Mouse (Mus musculus): ENCODE results near the gene Prkg1. TPM values are rescaled to one million over a fixed set of nuclear protein-coding genes. Genes with fewer than 3 reads are reported as not detected.

The Prkg1 gene
- total and polyA plus RNA-seq, 3 experiments: 1.0 to 29.0 (median 22.9) TPM

DNA sequence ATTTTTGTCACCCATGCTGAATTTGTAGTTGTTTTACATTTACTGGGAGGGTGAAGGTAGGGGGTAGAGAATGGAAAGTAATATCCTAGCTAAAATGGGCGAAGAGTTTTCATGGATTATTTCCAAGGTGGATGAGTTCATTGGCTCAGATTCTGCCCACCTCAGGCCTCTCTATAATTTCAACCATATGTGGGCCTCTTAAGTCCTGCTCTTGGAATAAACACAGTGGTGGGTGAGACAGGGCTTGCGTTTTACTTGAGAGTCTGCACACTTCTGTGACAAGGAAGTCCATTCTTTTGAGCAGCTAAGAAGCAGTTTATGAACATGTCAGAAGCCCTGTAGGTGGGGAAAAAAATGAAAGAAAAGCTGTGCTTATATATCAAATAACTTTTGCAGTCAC is 250.3 kb downstream of the Prkg1 start:
- no peaks in the 10 kb centered on the region for H3K9me3 ChIP-seq (replicated peaks)
- ATAC-seq (ENCODE audit: extremely low read depth, insufficient number of reproducible peaks, low FRiP score, poor library complexity, severe bottlenecking) (no peak), DNase-seq (ENCODE audit: low spot score) (no peak)
- TF ChIP-seq CTCF (IDR thresholded peaks at IDR 0.05; ENCODE audit: low read depth, low read length) (no peak), GATA1 (IDR thresholded peaks at IDR 0.05; ENCODE audit: borderline replicate concordance, low read length) (no peak), GATA2 (IDR thresholded peaks at IDR 0.05; ENCODE audit: borderline replicate concordance, low read depth, low read length) (no peak), POLR2AphosphoS5 (IDR thresholded peaks at IDR 0.05; ENCODE audit: insufficient replicate concordance, low read depth, low read length) (no peak), TAL1 (conservative IDR thresholded peaks at IDR 0.05; ENCODE audit: low read depth, low read length) (no peak)
- H3K36me3 ChIP-seq (replicated peaks): no peaks in the 10 kb centered on the region
- no peaks in the 10 kb centered on the region for H3K4me1 ChIP-seq (ENCODE audit: insufficient read depth, low read depth, low read length)
- H3K4me3 ChIP-seq (ENCODE audit: low read depth, low read length): no peak overlapping the region
- 0 out of 2 replicates have a peak, but pooled peaks cover 1% of the 10 kb centered on the region for H3K27me3 ChIP-seq (ENCODE audit: insufficient read depth, low read length)

GRCm38 (mm10) chr19:31507831-31508230 is 257.0 kb downstream of the Prkg1 start:
- H3K36me3 ChIP-seq (replicated peaks): no peaks in the 10 kb centered on the region
- TF ChIP-seq CTCF (IDR thresholded peaks at IDR 0.05; ENCODE audit: low read depth, low read length) (no peak), GATA1 (IDR thresholded peaks at IDR 0.05; ENCODE audit: borderline replicate concordance, low read length) (no peak), GATA2 (IDR thresholded peaks at IDR 0.05; ENCODE audit: borderline replicate concordance, low read depth, low read length) (no peak), TAL1 (conservative IDR thresholded peaks at IDR 0.05; ENCODE audit: low read depth, low read length) (no peak), POLR2AphosphoS5 (IDR thresholded peaks at IDR 0.05; ENCODE audit: insufficient replicate concordance, low read depth, low read length) (no peak)
- no peak for ATAC-seq (ENCODE audit: extremely low read depth, insufficient number of reproducible peaks, low FRiP score, poor library complexity, severe bottlenecking)

GRCm38 (mm10) chr19:31506296-31506695 is 258.5 kb downstream of the Prkg1 start:
- DNase-seq (ENCODE audit: low spot score): no peak
- Histone ChIP-seq H3K36me3 (replicated peaks) (no peaks in the 10 kb centered on the region), H3K9me3 (replicated peaks) (no peaks in the 10 kb centered on the region), H3K4me1 (ENCODE audit: insufficient read depth, low read depth, low read length) (no peaks in the 10 kb centered on the region), H3K27me3 (ENCODE audit: insufficient read depth, low read length) (0 out of 2 replicates have a peak, but pooled peaks cover 4% of the 10 kb centered on the region), H3K4me3 (ENCODE audit: low read depth, low read length) (no peak overlapping the region)
- no peak for ATAC-seq (ENCODE audit: extremely low read depth, insufficient number of reproducible peaks, low FRiP score, poor library complexity, severe bottlenecking)
- TF ChIP-seq POLR2AphosphoS5 (IDR thresholded peaks at IDR 0.05; ENCODE audit: insufficient replicate concordance, low read depth, low read length) (no peak), GATA2 (IDR thresholded peaks at IDR 0.05; ENCODE audit: borderline replicate concordance, low read depth, low read length) (no peak), GATA1 (IDR thresholded peaks at IDR 0.05; ENCODE audit: borderline replicate concordance, low read length) (no peak), TAL1 (conservative IDR thresholded peaks at IDR 0.05; ENCODE audit: low read depth, low read length) (no peak)

More at GRCm38 (mm10) chr19:31507831-31508230, 257.0 kb downstream of the Prkg1 start:
- Histone ChIP-seq H3K9me3 (replicated peaks) (no peaks in the 10 kb centered on the region), H3K27me3 (ENCODE audit: insufficient read depth, low read length) (0 out of 2 replicates have a peak, but pooled peaks cover 4% of the 10 kb centered on the region), H3K4me3 (ENCODE audit: low read depth, low read length) (no peak overlapping the region), H3K4me1 (ENCODE audit: insufficient read depth, low read depth, low read length) (no peaks in the 10 kb centered on the region)
- DNase-seq (ENCODE audit: low spot score): no peak

GRCm38 (mm10) chr19:31505041-31505440 is 259.8 kb downstream of the Prkg1 start:
- Histone ChIP-seq H3K9me3 (replicated peaks) (no peaks in the 10 kb centered on the region), H3K27me3 (ENCODE audit: insufficient read depth, low read length) (0 out of 2 replicates have a peak, but pooled peaks cover 4% of the 10 kb centered on the region), H3K36me3 (replicated peaks) (no peaks in the 10 kb centered on the region), H3K4me1 (ENCODE audit: insufficient read depth, low read depth, low read length) (no peaks in the 10 kb centered on the region), H3K4me3 (ENCODE audit: low read depth, low read length) (no peak overlapping the region)
- no peak for TF ChIP-seq TAL1 (conservative IDR thresholded peaks at IDR 0.05; ENCODE audit: low read depth, low read length)
- no peak for TF ChIP-seq CTCF (IDR thresholded peaks at IDR 0.05; ENCODE audit: low read depth, low read length)
- TF ChIP-seq POLR2AphosphoS5 (IDR thresholded peaks at IDR 0.05; ENCODE audit: insufficient replicate concordance, low read depth, low read length): no peak
- TF ChIP-seq GATA1 (IDR thresholded peaks at IDR 0.05; ENCODE audit: borderline replicate concordance, low read length): no peak
- TF ChIP-seq GATA2 (IDR thresholded peaks at IDR 0.05; ENCODE audit: borderline replicate concordance, low read depth, low read length): no peak
- no peak for ATAC-seq (ENCODE audit: extremely low read depth, insufficient number of reproducible peaks, low FRiP score, poor library complexity, severe bottlenecking)
- DNase-seq (ENCODE audit: low spot score): no peak

DNA sequence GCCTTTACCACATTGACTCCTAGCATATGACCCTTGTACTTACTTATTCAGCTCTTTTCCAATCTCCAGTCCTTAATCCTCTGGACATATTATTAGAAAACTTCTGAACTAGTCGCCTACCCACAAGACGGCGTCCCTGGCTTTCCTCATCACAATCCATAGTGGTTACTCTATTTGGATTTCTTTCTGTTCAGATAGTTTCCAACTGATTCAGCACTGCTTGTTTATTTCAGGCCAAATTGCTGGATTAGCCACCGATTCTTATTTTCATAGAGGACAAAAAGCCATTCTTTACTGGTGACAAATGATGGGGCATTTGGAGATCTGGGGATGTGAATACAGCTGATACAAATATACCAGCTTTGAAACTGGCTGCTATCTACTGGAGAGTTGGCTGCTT is 267.4 kb downstream of the Prkg1 start:
- no peaks in the 10 kb centered on the region for H3K4me1 ChIP-seq (ENCODE audit: insufficient read depth, low read depth, low read length)
- H3K9me3 ChIP-seq (replicated peaks): no peaks in the 10 kb centered on the region
- no peaks in the 10 kb centered on the region for H3K36me3 ChIP-seq (replicated peaks)
- H3K27me3 ChIP-seq (ENCODE audit: insufficient read depth, low read length): peaks cover 3% of the 10 kb centered on the region; the same call in 1 of the 2 replicates
- no peak for TF ChIP-seq TAL1 (conservative IDR thresholded peaks at IDR 0.05; ENCODE audit: low read depth, low read length)
- TF ChIP-seq POLR2AphosphoS5 (IDR thresholded peaks at IDR 0.05; ENCODE audit: insufficient replicate concordance, low read depth, low read length): no peak
- no peak for TF ChIP-seq GATA1 (IDR thresholded peaks at IDR 0.05; ENCODE audit: borderline replicate concordance, low read length)
- no peak for TF ChIP-seq CTCF (IDR thresholded peaks at IDR 0.05; ENCODE audit: low read depth, low read length)
- TF ChIP-seq GATA2 (IDR thresholded peaks at IDR 0.05; ENCODE audit: borderline replicate concordance, low read depth, low read length): no peak
- no peak for DNase-seq (ENCODE audit: low spot score)
- no peak overlapping the region for H3K4me3 ChIP-seq (ENCODE audit: low read depth, low read length)
- ATAC-seq (ENCODE audit: extremely low read depth, insufficient number of reproducible peaks, low FRiP score, poor library complexity, severe bottlenecking): no peak

DNA sequence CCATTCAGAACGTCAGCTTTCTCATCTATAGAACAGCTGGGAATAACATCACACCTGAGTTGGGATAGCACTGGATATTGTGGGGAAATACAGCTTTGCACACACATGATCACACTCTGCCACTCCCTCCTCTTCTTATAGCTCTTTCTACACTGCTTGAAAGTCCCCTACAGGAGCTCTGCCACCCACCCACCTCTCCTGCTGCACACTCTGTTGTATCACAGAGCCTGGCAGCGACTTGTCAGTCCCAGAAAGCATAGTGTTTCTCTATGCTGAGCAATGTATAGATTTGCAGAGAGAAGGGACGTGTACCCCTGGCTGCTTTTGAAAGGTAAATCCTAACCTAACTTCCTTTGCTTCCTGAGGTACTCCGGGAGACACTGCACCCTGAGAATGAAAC is 275.2 kb downstream of the Prkg1 start:
- DNase-seq (ENCODE audit: low spot score): no peak
- no peaks in the 10 kb centered on the region for H3K9me3 ChIP-seq (replicated peaks)
- H3K4me1 ChIP-seq (ENCODE audit: insufficient read depth, low read depth, low read length): no peaks in the 10 kb centered on the region
- H3K27me3 ChIP-seq (ENCODE audit: insufficient read depth, low read length): no peaks in the 10 kb centered on the region
- H3K36me3 ChIP-seq (replicated peaks): no peaks in the 10 kb centered on the region
- TF ChIP-seq TAL1 (conservative IDR thresholded peaks at IDR 0.05; ENCODE audit: low read depth, low read length): no peak
- TF ChIP-seq GATA1 (IDR thresholded peaks at IDR 0.05; ENCODE audit: borderline replicate concordance, low read length): no peak
- TF ChIP-seq GATA2 (IDR thresholded peaks at IDR 0.05; ENCODE audit: borderline replicate concordance, low read depth, low read length): no peak
- no peak for TF ChIP-seq POLR2AphosphoS5 (IDR thresholded peaks at IDR 0.05; ENCODE audit: insufficient replicate concordance, low read depth, low read length)
- TF ChIP-seq CTCF (IDR thresholded peaks at IDR 0.05; ENCODE audit: low read depth, low read length): no peak
- H3K4me3 ChIP-seq (ENCODE audit: low read depth, low read length): no peak overlapping the region
- no peak for ATAC-seq (ENCODE audit: extremely low read depth, insufficient number of reproducible peaks, low FRiP score, poor library complexity, severe bottlenecking)
